In genomic region chr5:33536261-33536660, GRCm38 (mm10) we compare ENCODE assay signal across 14 mouse cellular contexts.
"Had no signal": no experiment of that assay in that cellular context is flagged by ENCODE, and none has a peak within 500 bp of the region (broad histone marks: within the 10 kb centered on the region; RNA-seq: fewer than 3 reads in every experiment).

No protein-coding gene starts in this region.

- H3K9ac ChIP-seq: lung, embryonic 14.5 days; midbrain, embryonic 12.5 days; neural tube, embryonic 12.5 days; stomach, embryonic 15.5 days had no signal

- H3K4me3 ChIP-seq: midbrain, embryonic 10.5 days; midbrain, embryonic 12.5 days; neural tube, embryonic 12.5 days; stomach, embryonic 15.5 days had no signal

- H3K36me3 ChIP-seq: midbrain, embryonic 10.5 days; midbrain, embryonic 12.5 days; neural tube, embryonic 12.5 days; stomach, embryonic 15.5 days had no signal

- H3K27ac ChIP-seq: midbrain, embryonic 12.5 days; neural tube, embryonic 12.5 days; stomach, embryonic 15.5 days; stomach, postnatal 0 days had no signal

- DNase-seq: lung, adult 18-20 months; lung, embryonic 14.5 days; lung, postnatal 10 days; lung, postnatal 4 days; midbrain, embryonic 14.5 days; right cerebral cortex, postnatal 14 days; thymus, adult 2 months; thymus, postnatal 25 days; thymus, postnatal 4 days had no signal

- H3K9me3 ChIP-seq: midbrain, embryonic 10.5 days; midbrain, embryonic 12.5 days; neural tube, embryonic 12.5 days; stomach, embryonic 15.5 days had no signal
